Mouse (Mus musculus): ENCODE measurements around the gene Dst.

GRCm38 (mm10) chr1:34276756-34277155 lies 368.7 kb downstream of the Dst start:
- TF ChIP-seq CTCF (conservative IDR thresholded peaks at IDR 0.05; ENCODE audit: low read length) (no peak), NANOG (IDR thresholded peaks at IDR 0.05; ENCODE audit: borderline replicate concordance, low read length) (no peak), POU5F1 (IDR thresholded peaks at IDR 0.05; ENCODE audit: borderline replicate concordance, low read length) (no peak)

Data from E14TG2a.4 (cell line).